8 mouse cellular contexts compared by ENCODE assay signal in genomic region chr12:56301487-56302293, GRCm38 (mm10). TPM values are rescaled to one million over a fixed set of nuclear protein-coding genes. Genes with fewer than 3 reads are reported as not detected.
DNase-seq lines count a peak whose midpoint lies in the region; ATAC-seq and TF ChIP-seq lines count a peak whose summit lies in the region.

No protein-coding gene starts in this region.

- no peak for DNase-seq in left cerebral cortex, adult 2 months (ENCODE audit: extremely low spot score in 1 of 2, low spot score in 2 of 2)
- DNase-seq in left cerebral cortex, adult 18-20 months (ENCODE audit: low spot score in 2 of 2) = no peak
- no peak for DNase-seq in gastrocnemius, postnatal 25 days
- no peak for DNase-seq in layer of hippocampus, adult 18-20 months (ENCODE audit: low spot score in 2 of 2)
- DNase-seq in layer of hippocampus, adult 11-12 months (ENCODE audit: low spot score) = no peak

- H3K27me3 ChIP-seq in embryonic facial prominence, embryonic 12.5 days = no peaks in the 10 kb centered on the region
- no peaks in the 10 kb centered on the region for H3K27me3 ChIP-seq in intestine, postnatal 0 days (replicated peaks; ENCODE audit: control insufficient read depth, insufficient read depth, low read length)
- H3K27me3 ChIP-seq in midbrain, embryonic 13.5 days = peaks cover 12% of the 10 kb centered on the region; the same call in 1 of the 2 replicates

- intact Hi-C loops in left cerebral cortex, adult 2 months (cut with DNase I) = no loop called here

- peak overlapping the region; percentile 62 for H3K4me2 ChIP-seq in embryonic facial prominence, embryonic 12.5 days (replicated peaks)
- peak overlapping the region; percentile 69 for H3K4me2 ChIP-seq in intestine, postnatal 0 days (replicated peaks; ENCODE audit: low read depth)
- peak overlapping the region; percentile 54 for H3K4me2 ChIP-seq in midbrain, embryonic 13.5 days (replicated peaks)

- H3K9me3 ChIP-seq in embryonic facial prominence, embryonic 12.5 days = no peaks in the 10 kb centered on the region
- H3K9me3 ChIP-seq in intestine, postnatal 0 days (ENCODE audit: control insufficient read depth) = no peaks in the 10 kb centered on the region
- no peaks in the 10 kb centered on the region for H3K9me3 ChIP-seq in midbrain, embryonic 13.5 days

- no peaks in the 10 kb centered on the region for H3K36me3 ChIP-seq in embryonic facial prominence, embryonic 12.5 days
- no peaks in the 10 kb centered on the region for H3K36me3 ChIP-seq in intestine, postnatal 0 days (ENCODE audit: control insufficient read depth, insufficient read depth)
- no peaks in the 10 kb centered on the region for H3K36me3 ChIP-seq in midbrain, embryonic 13.5 days

- no peak for TF ChIP-seq CTCF in left cerebral cortex, adult 2 months (IDR thresholded peaks at IDR 0.05)
- TF ChIP-seq CTCF in intestine, postnatal 0 days (IDR thresholded peaks at IDR 0.05; ENCODE audit: low read depth) = no peak

- ATAC-seq in embryonic facial prominence, embryonic 12.5 days (ENCODE audit: insufficient number of reproducible peaks, insufficient read depth, low FRiP score, low TSS enrichment) = no peak
- no peak for ATAC-seq in intestine, postnatal 0 days
- peak; percentile 85 for ATAC-seq in midbrain, embryonic 13.5 days

- H3K9ac ChIP-seq in embryonic facial prominence, embryonic 12.5 days = no peak overlapping the region
- H3K9ac ChIP-seq in intestine, postnatal 0 days (ENCODE audit: low read depth, low read length) = peak overlapping the region; percentile 31; the same call in 1 of the 2 replicates
- peak overlapping the region; percentile 57 for H3K9ac ChIP-seq in midbrain, embryonic 13.5 days (replicated peaks)

- H3K4me1 ChIP-seq in embryonic facial prominence, embryonic 12.5 days = peaks cover 14% of the 10 kb centered on the region
- 0 out of 2 replicates have a peak, but pooled peaks cover 3% of the 10 kb centered on the region for H3K4me1 ChIP-seq in intestine, postnatal 0 days (replicated peaks; ENCODE audit: control insufficient read depth, insufficient read depth, low read length)
- H3K4me1 ChIP-seq in midbrain, embryonic 13.5 days (replicated peaks) = peaks cover 36% of the 10 kb centered on the region

- H3K4me3 ChIP-seq in left cerebral cortex, adult 2 months = peak overlapping the region; percentile 41
- H3K4me3 ChIP-seq in embryonic facial prominence, embryonic 12.5 days = peak overlapping the region; percentile 37
- H3K4me3 ChIP-seq in intestine, postnatal 0 days (ENCODE audit: low read depth, low read length) = peak overlapping the region; percentile 32
- H3K4me3 ChIP-seq in midbrain, embryonic 13.5 days (replicated peaks) = peak overlapping the region; percentile 35

- WGBS in embryonic facial prominence, embryonic 12.5 days = 12% methylated on average over 27 of the region's 27 CpGs
- 13% methylated on average over 27 of the region's 27 CpGs for WGBS in intestine, postnatal 0 days
- 5% methylated on average over 27 of the region's 27 CpGs for WGBS in midbrain, embryonic 13.5 days

- H3K27ac ChIP-seq in left cerebral cortex, adult 2 months = no peak overlapping the region
- no peak overlapping the region for H3K27ac ChIP-seq in embryonic facial prominence, embryonic 12.5 days
- no peak overlapping the region for H3K27ac ChIP-seq in intestine, postnatal 0 days (ENCODE audit: low read depth, low read length)
- peak overlapping the region; percentile 52 for H3K27ac ChIP-seq in midbrain, embryonic 13.5 days

RNA-seq across cellular contexts. Expression of gene Mbip, which starts 44.0 kb away (rescaled TPM):
- 10 to 100 TPM; 23.7 to 26.8 TPM for total RNA-seq in left cerebral cortex, adult 2 months (2021)
- total RNA-seq in left cerebral cortex, adult 18-20 months (2021) = 10 to 100 TPM; 21.2 to 23.5 TPM
- polyA plus RNA-seq in embryonic facial prominence, embryonic 12.5 days (2016; fragmentation: Nextera tagmentation; extraction: Ambion mirVana) = 50.9 and 51.8 TPM in 2 replicates
- 11.4 TPM in 2 replicates for polyA plus RNA-seq in intestine, postnatal 0 days (2015; fragmentation: Nextera tagmentation; extraction: Ambion mirVana)
- polyA plus RNA-seq in midbrain, embryonic 13.5 days (2015; fragmentation: Nextera tagmentation; extraction: Ambion mirVana) = 51.1 and 56.0 TPM in 2 replicates
- total RNA-seq in gastrocnemius, postnatal 25 days (2021) = 1 to 10 TPM; 5.5 to 5.9 TPM
- 10 to 100 TPM; 19.7 to 20.2 TPM for total RNA-seq in layer of hippocampus, adult 18-20 months (2021)
